Mouse (Mus musculus): ENCODE measurements around the gene Ncoa5.

- TF ChIP-seq POLR2A (IDR thresholded peaks at IDR 0.05; ENCODE audit: extremely low read depth, insufficient read depth, low read length), result no peak
- peak; percentile 26; the same call in 1 of the 2 replicates for TF ChIP-seq CTCF (IDR thresholded peaks at IDR 0.05; ENCODE audit: extremely low read depth, insufficient read depth, low read length)
Observed at GRCm38 (mm10) chr2:164967193-164967592, 67.5 kb downstream of the Ncoa5 start.

All from cortical plate, adult 2 months (tissue).